Mouse (Mus musculus) kidney, adult 2 months (tissue): ENCODE results near the gene Wars2.

Experiments
- CTCF ChIP-seq: fragments of 200-500 bp; conservative IDR thresholded peaks from 2 replicates; pipeline ENCODE4 v1.5.1; 2011; ENCODE audit warnings: low read depth, mild to moderate bottlenecking, control low read depth, low read length, moderate library complexity, mixed read lengths; ENCODE audit not compliant: insufficient read depth, insufficient read length
- POLR2A ChIP-seq: fragments of 200-500 bp; IDR thresholded peaks from one replicate; pipeline ENCODE4 v1.6.1; 2011; ENCODE audit warnings: low read depth, low read length, control low read depth

DNA sequence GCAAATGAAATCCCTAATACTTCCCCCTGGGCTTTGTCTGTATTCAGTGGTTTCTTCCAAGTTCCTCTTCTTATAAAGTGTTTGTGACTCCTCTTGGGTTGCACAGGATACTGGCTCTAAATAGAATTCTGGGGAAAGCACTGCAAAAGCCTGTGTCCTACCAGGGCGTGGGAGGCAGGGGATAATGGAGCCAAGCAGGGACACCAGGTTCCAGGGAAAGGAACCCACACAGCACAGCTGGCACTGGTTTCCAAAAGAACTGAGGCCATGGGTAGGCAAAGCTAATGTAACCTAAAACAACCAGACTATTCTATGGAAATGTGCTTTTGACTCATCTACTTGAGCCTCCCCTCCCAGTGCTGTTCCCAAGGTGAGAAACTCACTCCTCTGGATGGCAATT lies 10.3 kb upstream of the Wars2 start:
- TF ChIP-seq CTCF (no peak), POLR2A (no peak)
